Mouse (Mus musculus) macrophage (primary cell): Measurements from ENCODE around the gene Mafg. TPM values are rescaled to one million over a fixed set of nuclear protein-coding genes. Genes with fewer than 3 reads are reported as not detected.

Experiments used
- H3K27ac ChIP-seq: fragments of 350-480 bp; formaldehyde crosslinking; 2 replicates; pipeline ENCODE4 v1.9.0; 2021
- H3K36me3 ChIP-seq: fragments of 350-480 bp; formaldehyde crosslinking; 2 replicates; pipeline ENCODE4 v1.9.0; 2021; ENCODE audit errors: inconsistent target
- H3K4me3 ChIP-seq: fragments of 350-480 bp; formaldehyde crosslinking; 2 replicates; pipeline ENCODE4 v1.9.0; 2021; ENCODE audit errors: inconsistent target
- H3K79me2 ChIP-seq: fragments of 350-480 bp; formaldehyde crosslinking; 2 replicates; pipeline ENCODE4 v1.9.0; 2021; ENCODE audit errors: inconsistent target
- WGBS: methylation state at CpG from one replicate; pipeline ENCODE4 v1.1.7; 2026; ENCODE audit warnings: inconsistent platforms; ENCODE audit not compliant: missing documents; 5-methylcytosine and 5-hydroxymethylcytosine counted together
- polyA plus RNA-seq: library from polyadenylated mRNA; stranded (reverse); fragments of 250-400 nt; gene quantifications from 3 replicates; pipeline ENCODE4 v1.2.4, GENCODE M21; 2018; ENCODE audit warnings: inconsistent platforms

Gene Mafg
- polyA plus RNA-seq, 1 experiment from 2014 or later, result 18.1 TPM

- no peak overlapping the region for H3K4me3 ChIP-seq
- 9% methylated on average over 49 of the region's 50 CpGs for WGBS
Measured at GRCm38 (mm10) chr11:120659509-120660300, 26.3 kb upstream of the Mafg start.

GRCm38 (mm10) chr11:120658876-120659410 lies 25.5 kb upstream of the Mafg start:
- no peak overlapping the region for H3K4me3 ChIP-seq
- no peak overlapping the region for H3K27ac ChIP-seq
- H3K79me2 ChIP-seq, result no peaks in the 10 kb centered on the region
- no peaks in the 10 kb centered on the region for H3K36me3 ChIP-seq
- 4% methylated on average over 22 of the region's 24 CpGs for WGBS

More at GRCm38 (mm10) chr11:120659509-120660300, 26.3 kb upstream of the Mafg start:
- no peaks in the 10 kb centered on the region for H3K79me2 ChIP-seq
- no peak overlapping the region for H3K27ac ChIP-seq
- no peaks in the 10 kb centered on the region for H3K36me3 ChIP-seq

GRCm38 (mm10) chr11:120657301-120657700 lies 23.9 kb upstream of the Mafg start:
- no peak overlapping the region for H3K4me3 ChIP-seq
- WGBS, result 92% methylated on average over 4 of the region's 4 CpGs
- no peaks in the 10 kb centered on the region for H3K36me3 ChIP-seq
- H3K79me2 ChIP-seq, result no peaks in the 10 kb centered on the region
- H3K27ac ChIP-seq, result no peak overlapping the region

- Histone ChIP-seq H3K27ac (no peak overlapping the region), H3K79me2 (no peaks in the 10 kb centered on the region), H3K36me3 (no peaks in the 10 kb centered on the region), H3K4me3 (no peak overlapping the region)
- WGBS, result 97% methylated on average over 3 of the region's 3 CpGs
Measured at GRCm38 (mm10) chr11:120654741-120655140, 21.3 kb upstream of the Mafg start.

GRCm38 (mm10) chr11:120651872-120652271 lies 18.5 kb upstream of the Mafg start:
- 95% methylated on average over 3 of the region's 3 CpGs for WGBS
- Histone ChIP-seq H3K4me3 (no peak overlapping the region), H3K36me3 (no peaks in the 10 kb centered on the region), H3K79me2 (no peaks in the 10 kb centered on the region), H3K27ac (no peak overlapping the region)

GRCm38 (mm10) chr11:120648001-120648476 lies 14.6 kb upstream of the Mafg start, which contains the start of gene Myadml2:
Gene Myadml2, minus strand, starts transcription at chr11:120648158.
- 8% methylated on average over 13 of the region's 13 CpGs for whole genome bisulfite sequencing
- Histone ChIP-seq H3K27ac (peak within 1 kb of the TSS; percentile 19; the same call in 1 of the 2 replicates), H3K4me3 (peak within 1 kb of the TSS; percentile 18; the same call in 1 of the 2 replicates), H3K79me2 (no peaks in the 10 kb centered on the region), H3K36me3 (no peaks in the 10 kb centered on the region)

- 96% methylated on average over 28 of the region's 35 CpGs for WGBS
- H3K27ac ChIP-seq, result no peak overlapping the region
- H3K4me3 ChIP-seq, result no peak overlapping the region
- no peaks in the 10 kb centered on the region for H3K79me2 ChIP-seq
- no peaks in the 10 kb centered on the region for H3K36me3 ChIP-seq
Measured at GRCm38 (mm10) chr11:120647047-120647830, 13.8 kb upstream of the Mafg start.

GRCm38 (mm10) chr11:120643601-120643987 lies 10.2 kb upstream of the Mafg start, which contains the start of gene Pycr1:
Gene Pycr1, minus strand, starts transcription at chr11:120643769.
- no peak within 1 kb of the TSS for H3K27ac ChIP-seq
- H3K36me3 ChIP-seq, result no peaks in the 10 kb centered on the region
- no peaks in the 10 kb centered on the region for H3K79me2 ChIP-seq
- 0% methylated on average over 15 of the region's 15 CpGs for WGBS
- H3K4me3 ChIP-seq, result peak within 1 kb of the TSS; percentile 34

- H3K79me2 ChIP-seq, result no peaks in the 10 kb centered on the region
- no peak overlapping the region for H3K27ac ChIP-seq
- H3K36me3 ChIP-seq, result no peaks in the 10 kb centered on the region
- H3K4me3 ChIP-seq, result peak overlapping the region; percentile 34
- WGBS, result 3% methylated on average over 18 of the region's 18 CpGs
Measured at GRCm38 (mm10) chr11:120642939-120643600, 9.7 kb upstream of the Mafg start.

- H3K36me3 ChIP-seq, result no peaks in the 10 kb centered on the region
- no peak overlapping the region for H3K27ac ChIP-seq
- WGBS, result 78% methylated on average over 8 of the region's 8 CpGs
- H3K4me3 ChIP-seq, result no peak overlapping the region
- H3K79me2 ChIP-seq, result no peaks in the 10 kb centered on the region
Measured at GRCm38 (mm10) chr11:120641869-120642268, 8.5 kb upstream of the Mafg start.

GRCm38 (mm10) chr11:120641255-120641654 lies 7.9 kb upstream of the Mafg start:
- H3K79me2 ChIP-seq, result no peaks in the 10 kb centered on the region
- 86% methylated on average over 9 of the region's 9 CpGs for WGBS
- H3K27ac ChIP-seq, result no peak overlapping the region
- H3K36me3 ChIP-seq, result no peaks in the 10 kb centered on the region
- no peak overlapping the region for H3K4me3 ChIP-seq

GRCm38 (mm10) chr11:120634810-120635209 lies 1.4 kb upstream of the Mafg start:
- 93% methylated on average over 5 of the region's 5 CpGs for WGBS

GRCm38 (mm10) chr11:120632559-120633519 lies 561 bp downstream of the Mafg start:
- Histone ChIP-seq H3K27ac (peak overlapping the region; percentile 99), H3K36me3 (no peaks in the 10 kb centered on the region), H3K79me2 (peaks cover 55% of the 10 kb centered on the region), H3K4me3 (peak overlapping the region; percentile 71)
- WGBS, result 1% methylated on average over 101 of the region's 116 CpGs

More at GRCm38 (mm10) chr11:120634810-120635209, 1.4 kb upstream of the Mafg start:
- Histone ChIP-seq H3K79me2 (peaks cover 37% of the 10 kb centered on the region), H3K36me3 (no peaks in the 10 kb centered on the region), H3K27ac (no peak overlapping the region), H3K4me3 (no peak overlapping the region)
